Mouse (Mus musculus) megakaryocyte-erythroid progenitor cell, adult 5-6 weeks (primary cell): ENCODE results near the gene Rps6ka3. TPM values are rescaled to one million over a fixed set of nuclear protein-coding genes. Genes with fewer than 3 reads are reported as not detected.
A peak's percentile ranks its signal among the peaks of the same experiment; 100 is the strongest.

Source experiments
- ATAC-seq: replicated peaks from 2 replicates; pipeline ENCODE4 v1.8.0; 2016; ENCODE audit warnings: mild to moderate bottlenecking, inconsistent platforms; ENCODE audit not compliant: severe bottlenecking, poor library complexity, low FRiP score, low TSS enrichment
- total RNA-seq, 2 experiments: library from RNA; stranded (forward) in 1 of 2; stranded (reverse) in 1 of 2; fragments of 200-1000, 215-1000 nt in 1 of 2; fragments of >200 nt in 1 of 2; fragmentation: Nextera tagmentation in 1 of 2; gene quantifications; 2 replicates each; pipeline ENCODE4 v1.2.3; 2014 to 2017

Rps6ka3 gene
- total RNA-seq, 2 experiments from 2014 or later = 21.0 to 25.3 TPM

- peak; percentile 86 for ATAC-seq
Observed at GRCm38 (mm10) chrX:159302349-159303311, 92.5 kb downstream of the Rps6ka3 start.

DNA sequence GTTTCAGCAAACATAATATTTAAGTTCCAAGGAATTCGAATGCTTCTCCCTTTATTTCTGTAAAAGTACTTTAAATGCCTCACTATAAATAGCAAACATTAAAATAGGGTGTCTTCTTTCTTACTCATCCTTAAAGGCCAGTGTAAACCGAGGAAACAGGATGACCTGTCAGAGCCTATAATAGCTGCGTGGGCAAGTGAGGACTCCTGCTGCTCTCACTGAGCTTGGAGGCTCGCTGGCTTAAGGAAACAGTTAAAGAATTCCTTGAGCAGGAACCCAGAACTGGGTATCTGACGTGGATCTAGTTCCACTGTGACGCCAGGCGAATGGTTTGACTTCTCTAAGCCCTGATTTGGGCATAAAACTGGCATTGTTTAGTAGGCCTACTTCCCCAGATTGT lies 105.2 kb downstream of the Rps6ka3 start:
- no peak for ATAC-seq

DNA sequence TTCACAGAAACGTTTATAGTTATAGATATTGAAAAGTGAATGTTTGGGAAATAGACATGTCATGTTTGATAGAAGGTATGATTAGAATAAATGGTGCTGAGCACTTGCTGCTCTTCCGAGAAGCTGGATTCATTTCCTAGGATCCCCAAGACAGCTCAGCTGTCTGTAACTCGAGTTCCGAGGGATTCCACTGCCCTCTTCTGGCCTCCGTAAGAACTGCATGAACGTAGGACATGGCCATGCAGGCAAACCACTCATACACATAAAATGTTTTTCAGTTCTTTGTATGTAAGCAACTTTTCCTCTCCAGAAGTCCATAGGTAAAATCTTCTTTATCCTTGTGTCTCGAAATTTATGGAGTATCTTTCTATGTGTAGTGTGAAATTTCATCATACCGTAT lies 111.2 kb downstream of the Rps6ka3 start:
- ATAC-seq = peak; percentile 78; the same call in 1 of the 2 replicates

GRCm38 (mm10) chrX:159364506-159364905 lies 154.4 kb downstream of the Rps6ka3 start:
- no peak for ATAC-seq

- peak; percentile 97 for ATAC-seq
Observed at GRCm38 (mm10) chrX:159371831-159372752, 162.0 kb downstream of the Rps6ka3 start, which contains the start of gene Eif1ax. Gene Eif1ax, plus strand, starts transcription at chrX:159372178.

GRCm38 (mm10) chrX:159372753-159373144 lies 162.6 kb downstream of the Rps6ka3 start:
- no peak for ATAC-seq

DNA sequence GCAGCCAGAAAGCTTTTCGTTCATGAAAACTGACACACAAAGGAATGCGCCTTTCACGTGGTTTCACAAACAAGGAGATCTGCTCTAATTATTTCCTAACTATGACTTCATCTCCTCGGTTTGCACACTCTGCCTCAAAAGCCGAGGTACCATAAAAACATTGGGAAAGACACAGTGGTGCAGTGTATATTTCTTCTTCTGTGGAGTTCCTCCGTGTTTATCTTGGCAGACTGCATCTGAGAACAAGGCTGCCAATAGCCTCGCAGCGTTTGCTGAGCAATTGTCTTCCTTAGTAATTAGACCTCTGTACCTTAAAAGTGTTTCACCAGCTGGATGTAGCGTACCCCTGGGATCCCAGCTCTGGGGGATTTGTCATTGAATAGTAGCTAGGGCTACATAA lies 177.0 kb downstream of the Rps6ka3 start:
- no peak for ATAC-seq

DNA sequence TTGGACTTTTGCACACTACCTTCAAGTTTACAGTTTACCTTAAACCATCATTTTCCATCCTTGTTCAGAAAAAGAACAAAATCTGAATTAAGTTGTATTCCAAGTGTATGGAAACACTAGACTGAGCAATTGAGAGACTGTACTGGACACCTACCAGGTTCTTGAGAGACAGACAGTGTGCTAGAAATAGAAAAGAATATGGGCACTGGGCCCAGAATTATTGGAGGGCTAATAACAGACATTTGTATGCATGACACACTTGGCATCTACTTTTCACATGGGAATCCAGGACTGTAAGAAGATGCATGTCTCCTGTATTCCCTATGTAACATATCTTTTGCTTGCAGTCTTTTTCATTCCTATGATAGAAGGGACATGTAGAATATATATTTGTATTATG lies 178.8 kb downstream of the Rps6ka3 start:
- ATAC-seq = no peak

GRCm38 (mm10) chrX:159390347-159390962 lies 180.3 kb downstream of the Rps6ka3 start:
- ATAC-seq = peak; percentile 60

DNA sequence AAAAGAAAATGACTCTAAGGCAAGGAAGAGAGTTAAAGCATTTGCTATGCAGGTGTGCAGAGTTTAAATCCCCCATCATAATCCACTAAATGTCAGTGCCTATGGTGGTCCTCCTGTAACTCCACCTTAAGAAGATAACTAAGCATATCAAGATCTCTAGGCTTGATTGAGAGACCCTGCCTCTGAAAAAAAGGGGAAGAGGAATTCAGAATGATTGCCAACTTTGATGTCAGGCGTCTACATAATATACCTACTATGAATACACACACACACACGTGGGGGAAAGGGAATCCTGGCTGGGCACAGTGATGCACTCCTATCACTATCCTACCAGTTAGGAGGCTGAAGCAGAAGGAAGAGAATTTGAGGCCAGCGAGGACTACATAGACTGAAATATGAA lies 181.1 kb downstream of the Rps6ka3 start:
- ATAC-seq = no peak

- ATAC-seq = peak; percentile 92
Observed at GRCm38 (mm10) chrX:159409253-159409652, 199.1 kb downstream of the Rps6ka3 start.

DNA sequence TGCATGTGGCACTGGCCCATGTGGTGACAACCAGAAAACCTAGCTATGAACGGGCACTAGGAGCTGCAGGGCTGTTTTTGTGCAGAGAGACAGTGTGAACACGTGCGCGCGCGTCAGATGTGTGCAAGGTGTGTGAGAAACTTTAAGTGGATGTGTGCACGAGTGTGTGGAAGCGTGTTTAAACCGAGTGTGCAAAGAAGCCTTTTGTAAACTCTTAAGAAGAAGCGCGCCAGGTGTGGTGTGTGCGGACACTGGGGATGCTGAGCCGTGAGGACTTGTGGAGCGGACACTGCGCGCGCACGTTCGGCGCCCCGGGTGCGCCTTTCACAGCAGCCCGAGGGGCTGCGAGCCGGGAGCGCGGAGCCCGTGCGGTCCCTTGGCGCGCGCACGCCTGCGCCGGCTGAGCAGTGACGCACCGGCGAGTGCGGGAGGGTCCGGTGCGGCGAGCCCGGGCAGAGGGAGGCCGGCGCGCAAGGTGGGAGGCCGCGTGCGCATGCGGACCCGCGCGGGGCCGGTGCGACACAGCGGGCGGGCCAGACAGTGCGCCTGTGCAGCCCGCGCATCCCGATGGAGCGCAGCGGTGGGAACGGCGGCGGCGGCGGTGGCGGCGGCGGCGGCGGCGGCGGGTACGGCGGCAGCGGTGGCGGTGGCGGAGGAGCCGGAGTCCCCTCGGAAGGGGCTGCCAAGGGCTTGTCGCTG lies 204.2 kb downstream of the Rps6ka3 start, which contains the start of gene Map7d2:
Gene Map7d2, plus strand, starts transcription at position 443 of the 699 bp plus-strand sequence.
- ATAC-seq = no peak

GRCm38 (mm10) chrX:159414829-159415673 lies 204.9 kb downstream of the Rps6ka3 start:
- ATAC-seq = peak; percentile 79; the same call in 1 of the 2 replicates

Other genes starting within 250 kb of the Rps6ka3 start
- gene Eif1ax, start 161.9 kb downstream of the Rps6ka3 start, total RNA-seq (2014; fragmentation: Nextera tagmentation) = 58.9 and 67.5 TPM in 2 replicates
- gene Eif1ax, start 161.9 kb downstream of the Rps6ka3 start, total RNA-seq (2017) = 59.2 and 77.4 TPM in 2 replicates
- not detected in 2 replicates for gene Map7d2, start 204.3 kb downstream of the Rps6ka3 start, total RNA-seq (2014; fragmentation: Nextera tagmentation)
- not detected in 2 replicates for gene Map7d2, start 204.3 kb downstream of the Rps6ka3 start, total RNA-seq (2017)